Mouse (Mus musculus): ENCODE results near the gene Mms19. TPM values are rescaled to one million over a fixed set of nuclear protein-coding genes. Genes with fewer than 3 reads are reported as not detected.

The Mms19 gene
- polyA plus RNA-seq, 1 experiment from 2014 or later: 28.4 TPM

DNA sequence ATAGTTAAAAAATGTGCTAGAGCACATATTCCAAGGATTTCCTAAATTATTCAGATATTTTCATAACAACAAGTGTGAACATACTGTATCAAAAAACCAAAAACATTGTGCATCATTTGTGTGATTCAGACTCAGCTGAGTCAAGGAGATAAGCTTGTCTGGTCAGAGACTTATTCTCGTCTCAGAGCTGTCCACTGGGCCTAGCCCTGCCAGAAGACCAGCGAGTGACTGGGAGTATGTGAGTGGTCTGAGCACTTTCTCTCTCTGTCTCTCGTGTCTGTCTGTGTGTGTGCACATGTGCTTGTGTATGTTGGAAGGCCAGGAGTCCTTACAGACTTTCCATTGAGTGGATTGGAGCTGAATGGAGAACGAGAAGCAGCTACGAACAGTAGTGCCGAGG lies 34.0 kb upstream of the Mms19 start:
- Histone ChIP-seq H3K4me1 (ENCODE audit: control insufficient read depth, insufficient read depth, low read length) (peaks cover 5% of the 10 kb centered on the region), H3K27ac (ENCODE audit: low read length) (no peak overlapping the region)

GRCm38 (mm10) chr19:42014231-42014825 lies 33.4 kb upstream of the Mms19 start:
- Histone ChIP-seq H3K27me3 (replicated peaks; ENCODE audit: control insufficient read depth, insufficient read depth, low read length) (no peaks in the 10 kb centered on the region), H3K9me3 (ENCODE audit: control insufficient read depth, low read length) (no peaks in the 10 kb centered on the region), H3K4me2 (ENCODE audit: low read depth, low read length) (no peak overlapping the region), H3K4me1 (ENCODE audit: control insufficient read depth, insufficient read depth, low read length) (peaks cover 5% of the 10 kb centered on the region), H3K4me3 (ENCODE audit: low read length) (no peak overlapping the region), H3K27ac (ENCODE audit: low read length) (no peak overlapping the region), H3K9ac (ENCODE audit: low read depth, low read length) (no peak overlapping the region), H3K36me3 (ENCODE audit: control insufficient read depth, insufficient read depth, low read length) (no peaks in the 10 kb centered on the region)
- ATAC-seq: no peak
- 85% methylated on average over 3 of the region's 3 CpGs for WGBS

More for the DNA sequence above, 34.0 kb upstream of the Mms19 start:
- no peaks in the 10 kb centered on the region for H3K27me3 ChIP-seq (replicated peaks; ENCODE audit: control insufficient read depth, insufficient read depth, low read length)
- no peak overlapping the region for H3K9ac ChIP-seq (ENCODE audit: low read depth, low read length)
- ATAC-seq: no peak
- H3K36me3 ChIP-seq (ENCODE audit: control insufficient read depth, insufficient read depth, low read length): no peaks in the 10 kb centered on the region
- no peaks in the 10 kb centered on the region for H3K9me3 ChIP-seq (ENCODE audit: control insufficient read depth, low read length)
- no peak overlapping the region for H3K4me3 ChIP-seq (ENCODE audit: low read length)
- WGBS: 87% methylated on average over 6 of the region's 6 CpGs
- no peak overlapping the region for H3K4me2 ChIP-seq (ENCODE audit: low read depth, low read length)

GRCm38 (mm10) chr19:42011123-42011522 lies 30.2 kb upstream of the Mms19 start:
- H3K27me3 ChIP-seq (replicated peaks; ENCODE audit: control insufficient read depth, insufficient read depth, low read length): no peaks in the 10 kb centered on the region
- ATAC-seq: no peak
- no peaks in the 10 kb centered on the region for H3K4me1 ChIP-seq (ENCODE audit: control insufficient read depth, insufficient read depth, low read length)

GRCm38 (mm10) chr19:42010436-42010835 lies 29.5 kb upstream of the Mms19 start:
- no peaks in the 10 kb centered on the region; the same call in 1 of the 2 replicates for H3K4me1 ChIP-seq (ENCODE audit: control insufficient read depth, insufficient read depth, low read length)
- no peak overlapping the region for H3K4me3 ChIP-seq (ENCODE audit: low read length)
- H3K27me3 ChIP-seq (replicated peaks; ENCODE audit: control insufficient read depth, insufficient read depth, low read length): no peaks in the 10 kb centered on the region
- H3K9ac ChIP-seq (ENCODE audit: low read depth, low read length): no peak overlapping the region
- H3K27ac ChIP-seq (ENCODE audit: low read length): no peak overlapping the region
- no peak for ATAC-seq
- H3K36me3 ChIP-seq (ENCODE audit: control insufficient read depth, insufficient read depth, low read length): no peaks in the 10 kb centered on the region
- WGBS: 77% methylated on average over 4 of the region's 4 CpGs
- H3K4me2 ChIP-seq (ENCODE audit: low read depth, low read length): no peak overlapping the region
- H3K9me3 ChIP-seq (ENCODE audit: control insufficient read depth, low read length): no peaks in the 10 kb centered on the region

More at GRCm38 (mm10) chr19:42011123-42011522, 30.2 kb upstream of the Mms19 start:
- Histone ChIP-seq H3K4me3 (ENCODE audit: low read length) (no peak overlapping the region), H3K9ac (ENCODE audit: low read depth, low read length) (no peak overlapping the region), H3K9me3 (ENCODE audit: control insufficient read depth, low read length) (no peaks in the 10 kb centered on the region), H3K36me3 (ENCODE audit: control insufficient read depth, insufficient read depth, low read length) (no peaks in the 10 kb centered on the region), H3K27ac (ENCODE audit: low read length) (no peak overlapping the region), H3K4me2 (ENCODE audit: low read depth, low read length) (no peak overlapping the region)
- 86% methylated on average over 7 of the region's 7 CpGs for WGBS

GRCm38 (mm10) chr19:42009067-42009466 lies 28.1 kb upstream of the Mms19 start:
- no peaks in the 10 kb centered on the region for H3K9me3 ChIP-seq (ENCODE audit: control insufficient read depth, low read length)
- no peak overlapping the region for H3K27ac ChIP-seq (ENCODE audit: low read length)
- WGBS: 42% methylated on average over 7 of the region's 7 CpGs
- no peak for ATAC-seq
- no peak overlapping the region for H3K4me2 ChIP-seq (ENCODE audit: low read depth, low read length)
- no peak overlapping the region for H3K4me3 ChIP-seq (ENCODE audit: low read length)
- H3K4me1 ChIP-seq (ENCODE audit: control insufficient read depth, insufficient read depth, low read length): peaks cover 8% of the 10 kb centered on the region; the same call in 1 of the 2 replicates
- no peak overlapping the region for H3K9ac ChIP-seq (ENCODE audit: low read depth, low read length)
- H3K36me3 ChIP-seq (ENCODE audit: control insufficient read depth, insufficient read depth, low read length): no peaks in the 10 kb centered on the region
- no peaks in the 10 kb centered on the region for H3K27me3 ChIP-seq (replicated peaks; ENCODE audit: control insufficient read depth, insufficient read depth, low read length)

GRCm38 (mm10) chr19:42008586-42008985 lies 27.6 kb upstream of the Mms19 start:
- H3K4me1 ChIP-seq (ENCODE audit: control insufficient read depth, insufficient read depth, low read length): peaks cover 8% of the 10 kb centered on the region; the same call in 1 of the 2 replicates
- H3K36me3 ChIP-seq (ENCODE audit: control insufficient read depth, insufficient read depth, low read length): no peaks in the 10 kb centered on the region
- H3K4me3 ChIP-seq (ENCODE audit: low read length): no peak overlapping the region
- no peak overlapping the region for H3K27ac ChIP-seq (ENCODE audit: low read length)
- 68% methylated on average over 3 of the region's 3 CpGs for WGBS
- no peak overlapping the region for H3K4me2 ChIP-seq (ENCODE audit: low read depth, low read length)
- H3K9me3 ChIP-seq (ENCODE audit: control insufficient read depth, low read length): no peaks in the 10 kb centered on the region
- H3K9ac ChIP-seq (ENCODE audit: low read depth, low read length): no peak overlapping the region
- no peaks in the 10 kb centered on the region for H3K27me3 ChIP-seq (replicated peaks; ENCODE audit: control insufficient read depth, insufficient read depth, low read length)
- ATAC-seq: no peak

GRCm38 (mm10) chr19:42006568-42006967 lies 25.6 kb upstream of the Mms19 start:
- no peak overlapping the region for H3K4me3 ChIP-seq (ENCODE audit: low read length)
- no peaks in the 10 kb centered on the region for H3K9me3 ChIP-seq (ENCODE audit: control insufficient read depth, low read length)
- H3K4me2 ChIP-seq (ENCODE audit: low read depth, low read length): no peak overlapping the region
- no peak overlapping the region for H3K27ac ChIP-seq (ENCODE audit: low read length)
- no peaks in the 10 kb centered on the region for H3K27me3 ChIP-seq (replicated peaks; ENCODE audit: control insufficient read depth, insufficient read depth, low read length)
- no peaks in the 10 kb centered on the region for H3K36me3 ChIP-seq (ENCODE audit: control insufficient read depth, insufficient read depth, low read length)
- H3K4me1 ChIP-seq (ENCODE audit: control insufficient read depth, insufficient read depth, low read length): peaks cover 9% of the 10 kb centered on the region; the same call in 1 of the 2 replicates
- H3K9ac ChIP-seq (ENCODE audit: low read depth, low read length): no peak overlapping the region
- no peak for ATAC-seq
- WGBS: 54% methylated on average over 8 of the region's 8 CpGs

GRCm38 (mm10) chr19:42005616-42006015 lies 24.7 kb upstream of the Mms19 start:
- H3K27me3 ChIP-seq (replicated peaks; ENCODE audit: control insufficient read depth, insufficient read depth, low read length): no peaks in the 10 kb centered on the region
- H3K4me3 ChIP-seq (ENCODE audit: low read length): no peak overlapping the region
- H3K4me2 ChIP-seq (ENCODE audit: low read depth, low read length): no peak overlapping the region
- peaks cover 17% of the 10 kb centered on the region for H3K4me1 ChIP-seq (ENCODE audit: control insufficient read depth, insufficient read depth, low read length)
- H3K36me3 ChIP-seq (ENCODE audit: control insufficient read depth, insufficient read depth, low read length): no peaks in the 10 kb centered on the region
- no peaks in the 10 kb centered on the region for H3K9me3 ChIP-seq (ENCODE audit: control insufficient read depth, low read length)
- no peak overlapping the region for H3K27ac ChIP-seq (ENCODE audit: low read length)
- 0 out of 2 replicates have a peak overlapping the region, but pooled peaks have one; percentile 5 for H3K9ac ChIP-seq (ENCODE audit: low read depth, low read length)
- no peak for ATAC-seq
- 71% methylated on average over 3 of the region's 3 CpGs for WGBS

- no peak for ATAC-seq
- no peaks in the 10 kb centered on the region for H3K27me3 ChIP-seq (replicated peaks; ENCODE audit: control insufficient read depth, insufficient read depth, low read length)
- H3K4me1 ChIP-seq (ENCODE audit: control insufficient read depth, insufficient read depth, low read length): peaks cover 29% of the 10 kb centered on the region
- no peak overlapping the region for H3K4me2 ChIP-seq (ENCODE audit: low read depth, low read length)
- no peak overlapping the region for H3K27ac ChIP-seq (ENCODE audit: low read length)
- 66% methylated on average over 6 of the region's 6 CpGs for WGBS
- no peak overlapping the region for H3K4me3 ChIP-seq (ENCODE audit: low read length)
- H3K9me3 ChIP-seq (ENCODE audit: control insufficient read depth, low read length): no peaks in the 10 kb centered on the region
- no peak overlapping the region for H3K9ac ChIP-seq (ENCODE audit: low read depth, low read length)
- H3K36me3 ChIP-seq (ENCODE audit: control insufficient read depth, insufficient read depth, low read length): no peaks in the 10 kb centered on the region
These were observed 23.3 kb upstream of the Mms19 start for GRCm38 (mm10) chr19:42004258-42004657.
